Mouse (Mus musculus): ENCODE measurements around the gene Stag3. TPM values are rescaled to one million over a fixed set of nuclear protein-coding genes. Genes with fewer than 3 reads are reported as not detected.

The Stag3 gene
- polyA plus RNA-seq, 1 experiment from 2014 or later, result 3.0 TPM

- Histone ChIP-seq H3K36me3 (ENCODE audit: control insufficient read depth, insufficient read depth, low read length) (no peaks in the 10 kb centered on the region), H3K27me3 (ENCODE audit: control insufficient read depth, insufficient read depth, low read length) (no peaks in the 10 kb centered on the region), H3K9ac (ENCODE audit: low read depth, low read length) (no peak overlapping the region), H3K4me1 (replicated peaks; ENCODE audit: control insufficient read depth, insufficient read depth, low read length) (no peaks in the 10 kb centered on the region), H3K4me2 (replicated peaks; ENCODE audit: low read depth, low read length) (no peak overlapping the region), H3K9me3 (ENCODE audit: control insufficient read depth, low read length) (no peaks in the 10 kb centered on the region), H3K27ac (ENCODE audit: low read depth, low read length) (no peak overlapping the region), H3K4me3 (ENCODE audit: low read depth, low read length) (no peak overlapping the region)
- 98% methylated on average over 2 of the region's 2 CpGs for WGBS
- ATAC-seq (ENCODE audit: low FRiP score) (no peak), DNase-seq (ENCODE audit: low spot score) (no peak)
Measured at GRCm38 (mm10) chr5:138299613-138300012, 19.6 kb downstream of the Stag3 start.

GRCm38 (mm10) chr5:138312795-138313194 is 32.8 kb downstream of the Stag3 start:
- no peak overlapping the region for H3K4me3 ChIP-seq (ENCODE audit: low read depth, low read length)

GRCm38 (mm10) chr5:138341661-138342060 is 61.6 kb downstream of the Stag3 start, which contains the start of gene Pvrig:
Pvrig (plus strand) TSS chr5:138341961.
- no peak within 1 kb of the TSS for H3K9ac ChIP-seq (ENCODE audit: low read depth, low read length)
- no peak within 1 kb of the TSS for H3K4me2 ChIP-seq (replicated peaks; ENCODE audit: low read depth, low read length)
- no peaks in the 10 kb centered on the region for H3K27me3 ChIP-seq (ENCODE audit: control insufficient read depth, insufficient read depth, low read length)
- no peaks in the 10 kb centered on the region for H3K4me1 ChIP-seq (replicated peaks; ENCODE audit: control insufficient read depth, insufficient read depth, low read length)
- DNase-seq (ENCODE audit: low spot score) (no peak), ATAC-seq (ENCODE audit: low FRiP score) (no peak)
- 94% methylated on average over 2 of the region's 2 CpGs for WGBS
- H3K27ac ChIP-seq (ENCODE audit: low read depth, low read length), result no peak within 1 kb of the TSS
- H3K4me3 ChIP-seq (ENCODE audit: low read depth, low read length), result no peak within 1 kb of the TSS
- no peaks in the 10 kb centered on the region for H3K36me3 ChIP-seq (ENCODE audit: control insufficient read depth, insufficient read depth, low read length)
- no peaks in the 10 kb centered on the region for H3K9me3 ChIP-seq (ENCODE audit: control insufficient read depth, low read length)

More at GRCm38 (mm10) chr5:138312795-138313194, 32.8 kb downstream of the Stag3 start:
- H3K9ac ChIP-seq (ENCODE audit: low read depth, low read length), result no peak overlapping the region
- 89% methylated on average over 3 of the region's 3 CpGs for WGBS
- no peaks in the 10 kb centered on the region for H3K4me1 ChIP-seq (replicated peaks; ENCODE audit: control insufficient read depth, insufficient read depth, low read length)
- no peaks in the 10 kb centered on the region for H3K9me3 ChIP-seq (ENCODE audit: control insufficient read depth, low read length)
- H3K36me3 ChIP-seq (ENCODE audit: control insufficient read depth, insufficient read depth, low read length), result no peaks in the 10 kb centered on the region
- DNase-seq (ENCODE audit: low spot score) (no peak), ATAC-seq (ENCODE audit: low FRiP score) (no peak)
- no peaks in the 10 kb centered on the region for H3K27me3 ChIP-seq (ENCODE audit: control insufficient read depth, insufficient read depth, low read length)
- no peak overlapping the region for H3K4me2 ChIP-seq (replicated peaks; ENCODE audit: low read depth, low read length)
- no peak overlapping the region for H3K27ac ChIP-seq (ENCODE audit: low read depth, low read length)

- Histone ChIP-seq H3K36me3 (ENCODE audit: control insufficient read depth, insufficient read depth, low read length) (no peaks in the 10 kb centered on the region), H3K4me1 (replicated peaks; ENCODE audit: control insufficient read depth, insufficient read depth, low read length) (no peaks in the 10 kb centered on the region), H3K9me3 (ENCODE audit: control insufficient read depth, low read length) (no peaks in the 10 kb centered on the region), H3K9ac (ENCODE audit: low read depth, low read length) (no peak overlapping the region), H3K27me3 (ENCODE audit: control insufficient read depth, insufficient read depth, low read length) (no peaks in the 10 kb centered on the region), H3K27ac (ENCODE audit: low read depth, low read length) (no peak overlapping the region), H3K4me3 (ENCODE audit: low read depth, low read length) (no peak overlapping the region), H3K4me2 (replicated peaks; ENCODE audit: low read depth, low read length) (no peak overlapping the region)
- DNase-seq (ENCODE audit: low spot score) (no peak), ATAC-seq (ENCODE audit: low FRiP score) (no peak)
- WGBS, result 93% methylated on average over 3 of the region's 3 CpGs
Measured at GRCm38 (mm10) chr5:138343216-138343615, 63.2 kb downstream of the Stag3 start.

Other genes with a start within 250 kb of the Stag3 start
- not detected in 2 replicates for gene Smok3c, start 227.0 kb upstream of the Stag3 start, polyA plus RNA-seq (2014; fragmentation: Nextera tagmentation; extraction: Ambion mirVana)
- 32.5 and 39.4 TPM in 2 replicates for gene Zkscan1, start 195.2 kb upstream of the Stag3 start, polyA plus RNA-seq (2014; fragmentation: Nextera tagmentation; extraction: Ambion mirVana)
- gene Zscan21, start 163.3 kb upstream of the Stag3 start, polyA plus RNA-seq (2014; fragmentation: Nextera tagmentation; extraction: Ambion mirVana), result 110 and 124 TPM in 2 replicates
- 28.9 and 33.4 TPM in 2 replicates for gene Zfp113, start 124.5 kb upstream of the Stag3 start, polyA plus RNA-seq (2014; fragmentation: Nextera tagmentation; extraction: Ambion mirVana)
- 261 and 292 TPM in 2 replicates for gene Cops6, start 119.2 kb upstream of the Stag3 start, polyA plus RNA-seq (2014; fragmentation: Nextera tagmentation; extraction: Ambion mirVana)
- 15.8 and 19.9 TPM in 2 replicates for gene Ap4m1, start 108.2 kb upstream of the Stag3 start, polyA plus RNA-seq (2014; fragmentation: Nextera tagmentation; extraction: Ambion mirVana)
- 220 and 253 TPM in 2 replicates for gene Mcm7, start 107.8 kb upstream of the Stag3 start, polyA plus RNA-seq (2014; fragmentation: Nextera tagmentation; extraction: Ambion mirVana)
- 106 and 110 TPM in 2 replicates for gene Taf6, start 92.8 kb upstream of the Stag3 start, polyA plus RNA-seq (2014; fragmentation: Nextera tagmentation; extraction: Ambion mirVana)
- gene Cnpy4, start 92.8 kb upstream of the Stag3 start, polyA plus RNA-seq (2014; fragmentation: Nextera tagmentation; extraction: Ambion mirVana), result 52.4 and 56.4 TPM in 2 replicates
- gene Mblac1, start 85.9 kb upstream of the Stag3 start, polyA plus RNA-seq (2014; fragmentation: Nextera tagmentation; extraction: Ambion mirVana), result 8.6 and 12.0 TPM in 2 replicates
- gene Nxpe5, start 54.3 kb upstream of the Stag3 start, polyA plus RNA-seq (2014; fragmentation: Nextera tagmentation; extraction: Ambion mirVana), result not detected in 2 replicates
- gene Lamtor4, start 24.8 kb upstream of the Stag3 start, polyA plus RNA-seq (2014; fragmentation: Nextera tagmentation; extraction: Ambion mirVana), result 51.0 and 54.4 TPM in 2 replicates
- gene BC037034, start 16.2 kb upstream of the Stag3 start, polyA plus RNA-seq (2014; fragmentation: Nextera tagmentation; extraction: Ambion mirVana), result 7.0 and 7.1 TPM in 2 replicates
- 4.6 and 6.1 TPM in 2 replicates for gene Gal3st4, start 7.4 kb upstream of the Stag3 start, polyA plus RNA-seq (2014; fragmentation: Nextera tagmentation; extraction: Ambion mirVana)
- 0.06 TPM in 2 replicates for gene Gm43720, start 282 bp upstream of the Stag3 start, polyA plus RNA-seq (2014; fragmentation: Nextera tagmentation; extraction: Ambion mirVana)
- gene Gpc2, start 235 bp upstream of the Stag3 start, polyA plus RNA-seq (2014; fragmentation: Nextera tagmentation; extraction: Ambion mirVana), result 20.8 and 23.9 TPM in 2 replicates
- gene Pvrig, start 61.7 kb downstream of the Stag3 start, polyA plus RNA-seq (2014; fragmentation: Nextera tagmentation; extraction: Ambion mirVana), result 0.14 TPM in 1 of 2 replicates, not detected in the other
- 54.0 and 58.2 TPM in 2 replicates for gene Zfp157, start 161.2 kb downstream of the Stag3 start, polyA plus RNA-seq (2014; fragmentation: Nextera tagmentation; extraction: Ambion mirVana)

Measured in hindbrain, embryonic 11.5 days (tissue).